Mouse (Mus musculus) large intestine, adult 2 months (tissue): ENCODE measurements around the gene Mustn1. TPM values are rescaled to one million over a fixed set of nuclear protein-coding genes. Genes with fewer than 3 reads are reported as not detected.

Source experiments
- DNase-seq: peaks from one replicate; pipeline ENCODE4 v3.0.0-alpha.2; 2012; ENCODE audit warnings: low read depth, low spot score
- WGBS: fragments of 180-500 bp; shearing (Covaris S2); methylation state at CpG from one replicate; pipeline ENCODE4 v1.1.7; 2018; 5-methylcytosine and 5-hydroxymethylcytosine counted together
- polyA plus RNA-seq: library from polyadenylated mRNA; depleted of rRNA; stranded (reverse); fragments of >200 nt; gene quantifications from 2 replicates; pipeline ENCODE4 v1.2.3, GENCODE M21; 2012; rRNA removed

Gene Mustn1
- polyA plus RNA-seq, 1 experiment: 49.2 TPM

DNA sequence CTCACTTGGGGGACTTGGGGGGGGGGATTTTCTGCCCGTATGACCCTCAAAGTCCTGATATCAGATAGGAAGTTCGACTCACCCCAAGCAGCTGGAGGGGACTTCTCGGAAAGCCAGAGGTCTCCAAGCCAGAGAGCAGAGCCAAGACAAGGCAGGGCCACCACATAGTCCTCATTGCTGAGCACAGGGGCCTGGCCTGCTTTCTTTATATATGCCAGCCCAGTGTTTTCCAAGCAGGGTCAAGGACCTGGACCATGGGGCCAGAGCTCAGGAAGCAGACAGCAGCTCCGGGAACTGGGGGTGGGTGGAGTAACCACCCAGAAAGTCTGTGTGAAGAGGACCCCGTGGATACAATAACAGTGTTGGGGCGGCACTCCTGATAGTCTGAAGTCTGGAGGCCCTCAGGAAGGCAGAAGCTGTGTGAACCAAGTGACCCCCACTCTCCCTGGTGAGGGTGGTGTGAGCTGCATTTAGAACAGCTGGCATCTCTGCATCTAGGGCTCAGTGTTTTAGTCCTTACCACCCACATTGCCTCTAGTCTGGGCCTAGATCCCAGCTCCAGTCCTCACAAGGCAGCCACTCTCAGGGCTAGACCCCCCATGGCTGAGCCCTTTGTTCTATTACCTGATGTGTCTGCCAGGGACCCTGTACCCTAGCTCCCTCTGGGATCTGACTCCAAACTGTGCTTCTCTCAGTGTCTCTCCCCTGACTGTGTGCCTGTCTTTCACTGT, 44.5 kb downstream of the Mustn1 start, which contains the start of gene Itih3:
Itih3 (minus strand) TSS at position 386 of the 731 bp plus-strand sequence.
- 51% methylated on average over 6 of the region's 6 CpGs for WGBS
- DNase-seq: no peak

DNA sequence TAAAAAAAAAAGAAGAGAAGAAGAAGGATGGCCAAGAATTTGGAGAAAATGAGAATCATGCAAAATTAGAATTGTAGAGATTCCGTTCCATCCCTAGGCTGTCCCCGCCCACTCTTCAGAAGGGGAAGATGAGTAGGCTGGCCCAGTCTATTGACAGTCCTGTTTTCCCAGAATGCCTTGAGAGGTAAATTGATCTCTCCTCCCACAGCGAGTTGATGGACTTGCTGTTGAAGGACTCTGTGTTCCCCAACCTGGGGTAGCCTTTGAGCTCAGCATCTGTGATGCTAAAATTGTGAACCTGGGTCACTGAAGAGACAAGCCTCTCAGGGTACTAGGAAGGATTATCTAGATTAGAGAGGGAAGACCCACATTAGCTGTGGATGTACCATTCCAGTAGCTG, 46.5 kb downstream of the Mustn1 start:
- DNase-seq: no peak
- 90% methylated on average over 3 of the region's 3 CpGs for WGBS

GRCm38 (mm10) chr14:30930386-30930785, 51.4 kb downstream of the Mustn1 start:
- no peak for DNase-seq
- 64% methylated on average over 4 of the region's 4 CpGs for WGBS

Other genes with a start within 250 kb of the Mustn1 start
- 9.1 and 10.7 TPM in 2 replicates for gene Rft1, start 224.8 kb upstream of the Mustn1 start, polyA plus RNA-seq
- 1.8 and 1.9 TPM in 2 replicates for gene Sfmbt1, start 164.4 kb upstream of the Mustn1 start, polyA plus RNA-seq
- 8.1 and 9.1 TPM in 2 replicates for gene Tmem110, start 53.6 kb upstream of the Mustn1 start, polyA plus RNA-seq
- gene Itih4, start 7.3 kb downstream of the Mustn1 start, polyA plus RNA-seq: 0.02 and 0.03 TPM in 2 replicates
- gene Itih3, start 44.6 kb downstream of the Mustn1 start, polyA plus RNA-seq: 0.42 and 0.73 TPM in 2 replicates
- gene Itih1, start 64.1 kb downstream of the Mustn1 start, polyA plus RNA-seq: 0.04 TPM in 1 of 2 replicates, not detected in the other
- gene Nek4, start 72.2 kb downstream of the Mustn1 start, polyA plus RNA-seq: 1.5 and 2.9 TPM in 2 replicates
- gene Glt8d1, start 122.2 kb downstream of the Mustn1 start, polyA plus RNA-seq: 9.9 and 10.1 TPM in 2 replicates
- gene Spcs1, start 122.5 kb downstream of the Mustn1 start, polyA plus RNA-seq: 206 TPM in 2 replicates
- gene Pbrm1, start 139.9 kb downstream of the Mustn1 start, polyA plus RNA-seq: 6.0 and 9.7 TPM in 2 replicates
- gene Gnl3, start 140.0 kb downstream of the Mustn1 start, polyA plus RNA-seq: 20.7 and 21.0 TPM in 2 replicates
- gene Smim4, start 249.8 kb downstream of the Mustn1 start, polyA plus RNA-seq: 25.4 and 30.4 TPM in 2 replicates